Mouse (Mus musculus): Measurements from ENCODE around the gene Mink1. TPM values are rescaled to one million over a fixed set of nuclear protein-coding genes. Genes with fewer than 3 reads are reported as not detected.
A peak's percentile ranks its signal among the peaks of the same experiment; 100 is the strongest.
"Not testable (repeated sequence)": the region's sequence is repeated elsewhere in the genome, so short reads cannot be mapped to it uniquely, and the experiment has no call there.

Gene Mink1
- 100 to 1,000 TPM; 448 to 494 TPM for total RNA-seq (2021)

GRCm38 (mm10) chr11:70562287-70562994, at the start of gene Mink1:
Gene Mink1 (plus strand): TSS chr11:70562881.
- DNase-seq: peak; percentile 88 to 91

- no peak for DNase-seq
Observed at GRCm38 (mm10) chr11:70513520-70513919, 49.2 kb upstream of the Mink1 start.

DNA sequence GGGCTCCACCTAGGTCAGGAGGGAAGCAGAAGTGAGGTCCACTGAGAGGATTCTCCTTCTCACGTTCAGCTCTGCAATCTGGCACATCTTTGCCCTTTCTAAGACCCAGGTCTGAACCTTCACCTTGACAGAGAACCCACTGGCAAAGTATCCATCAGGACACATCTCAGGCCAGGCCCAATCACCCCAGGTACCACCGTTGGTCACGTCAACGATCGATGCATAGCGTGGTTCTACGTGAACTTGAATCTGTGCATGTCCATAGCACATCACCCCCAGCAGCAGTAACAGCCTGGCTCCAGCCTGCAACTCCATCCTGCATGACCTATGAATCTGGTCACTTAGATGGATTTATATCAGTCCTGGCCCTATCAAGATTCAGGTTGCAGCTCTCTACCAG, 48.4 kb upstream of the Mink1 start, which contains the start of gene Vmo1:
Gene Vmo1 (minus strand): TSS at position 329 of the 400 bp plus-strand sequence.
- no peak for DNase-seq

GRCm38 (mm10) chr11:70516352-70516751, 46.3 kb upstream of the Mink1 start:
- DNase-seq: no peak

DNA sequence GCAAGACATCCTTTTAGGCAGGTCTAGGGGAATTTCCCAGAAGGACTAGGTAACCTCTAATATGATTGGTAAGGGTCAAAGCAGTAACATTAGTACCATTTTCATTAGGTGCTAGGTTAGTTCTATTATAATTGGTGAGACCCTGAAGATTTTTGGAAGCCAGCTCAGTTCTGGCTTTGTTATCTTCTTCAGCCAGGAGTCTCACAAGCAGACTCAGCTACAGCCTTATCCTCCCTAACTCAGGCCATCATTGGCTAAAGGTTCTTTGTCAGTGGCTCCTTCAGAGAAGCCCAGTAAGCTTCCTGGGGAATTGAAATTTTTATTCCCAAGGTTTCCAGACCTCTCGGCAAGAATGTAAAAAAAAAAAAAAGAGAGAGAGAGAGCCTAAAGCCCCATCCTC, 44.2 kb upstream of the Mink1 start:
- no peak for DNase-seq

- DNase-seq: no peak
Observed at GRCm38 (mm10) chr11:70518923-70519322, 43.8 kb upstream of the Mink1 start, which contains the start of gene Gltpd2. Gene Gltpd2 (plus strand): TSS chr11:70519196.

- DNase-seq: no peak
Observed at GRCm38 (mm10) chr11:70520178-70520769, 42.4 kb upstream of the Mink1 start.

DNA sequence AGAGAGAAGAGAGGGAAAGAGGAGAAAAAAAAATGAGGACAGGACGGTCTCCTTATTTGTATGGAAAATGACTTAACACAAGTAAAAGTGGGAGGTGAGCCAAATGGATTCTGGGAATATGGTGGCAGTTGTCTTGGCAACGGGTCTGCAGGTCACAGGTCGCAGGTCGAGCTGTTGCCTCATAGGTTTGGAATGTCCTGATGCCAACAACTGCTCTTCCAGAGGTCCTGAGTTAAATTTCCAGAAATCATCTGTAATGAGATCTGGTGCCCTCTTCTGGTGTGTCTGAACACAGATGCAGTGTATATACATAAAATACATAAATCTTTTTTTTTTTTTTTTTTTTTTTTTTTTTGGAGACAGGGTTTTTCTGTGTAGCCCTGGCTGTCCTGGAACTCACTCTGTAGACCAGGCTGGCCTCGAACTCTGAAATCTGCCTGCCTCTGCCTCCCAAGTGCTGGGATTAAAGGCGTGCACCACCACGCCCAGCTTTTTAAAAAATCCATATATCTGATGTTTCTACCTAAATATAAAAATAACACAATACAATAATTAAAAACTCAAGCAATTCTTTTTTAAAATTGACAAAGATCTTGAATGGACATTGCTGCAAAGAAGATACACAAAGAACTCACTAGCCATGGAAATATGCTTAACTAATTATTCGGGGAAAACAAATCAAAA, 39.2 kb upstream of the Mink1 start:
- not testable (repeated sequence) for DNase-seq

DNA sequence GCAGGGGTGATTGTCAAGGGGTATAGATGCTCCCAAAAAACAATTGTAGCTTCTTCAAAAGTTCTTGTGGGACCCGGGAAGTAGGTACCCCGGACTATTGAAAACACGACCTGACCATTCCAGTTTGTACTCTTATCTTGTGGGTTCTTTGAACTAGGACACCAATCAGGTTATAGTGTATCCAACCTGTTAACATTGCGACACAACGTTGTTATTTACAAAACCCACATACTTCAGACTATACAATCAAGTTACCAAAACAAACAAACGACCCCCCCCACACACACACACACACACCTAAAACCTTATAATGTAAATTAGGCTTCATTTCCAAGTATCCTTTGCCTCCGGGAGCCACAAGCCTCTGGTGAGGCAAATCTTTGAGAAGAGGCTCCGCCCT, 37.9 kb upstream of the Mink1 start:
- no peak for DNase-seq

GRCm38 (mm10) chr11:70525184-70525678, 37.5 kb upstream of the Mink1 start, which contains the start of gene Psmb6:
Gene Psmb6 (plus strand): TSS chr11:70525367.
- DNase-seq: peak; percentile 92

GRCm38 (mm10) chr11:70525726-70526125, 37.0 kb upstream of the Mink1 start:
- no peak for DNase-seq

DNA sequence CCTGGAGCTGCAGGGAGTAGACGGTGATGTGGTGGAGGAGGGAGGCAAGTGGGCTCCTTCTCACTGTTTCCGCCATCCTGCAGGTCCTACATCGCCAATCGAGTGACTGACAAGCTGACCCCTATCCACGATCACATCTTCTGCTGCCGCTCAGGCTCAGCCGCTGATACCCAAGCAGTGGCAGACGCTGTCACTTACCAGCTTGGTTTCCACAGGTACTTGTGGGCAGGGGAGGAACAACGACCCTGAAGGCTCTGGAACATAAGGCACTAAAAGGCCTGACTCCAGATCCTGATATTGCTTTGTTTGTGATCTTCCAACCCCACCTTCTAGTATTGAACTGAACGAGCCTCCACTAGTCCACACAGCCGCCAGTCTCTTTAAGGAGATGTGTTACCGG, 36.5 kb upstream of the Mink1 start:
- no peak for DNase-seq

DNA sequence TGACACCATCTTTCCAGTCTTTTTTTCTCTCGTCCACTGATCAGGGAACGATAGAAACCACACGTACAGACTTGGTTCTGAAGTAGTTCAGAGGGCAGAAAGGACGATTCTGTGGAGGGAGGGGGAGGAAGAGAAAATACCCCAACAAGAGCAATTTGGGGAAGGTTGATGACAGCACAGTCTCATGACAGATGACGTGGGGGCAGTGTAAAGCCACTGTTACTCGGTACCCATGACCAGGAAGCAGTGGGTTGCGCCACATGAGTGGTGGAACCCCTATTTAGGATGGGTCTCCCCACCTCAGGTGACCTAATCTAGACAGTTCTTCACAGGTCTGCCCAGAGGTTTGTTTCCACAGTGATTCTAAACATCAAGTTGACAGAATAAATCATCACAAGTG, 34.1 kb upstream of the Mink1 start:
- DNase-seq: no peak

GRCm38 (mm10) chr11:70531065-70531464, 31.6 kb upstream of the Mink1 start:
- DNase-seq: not testable (repeated sequence)

DNA sequence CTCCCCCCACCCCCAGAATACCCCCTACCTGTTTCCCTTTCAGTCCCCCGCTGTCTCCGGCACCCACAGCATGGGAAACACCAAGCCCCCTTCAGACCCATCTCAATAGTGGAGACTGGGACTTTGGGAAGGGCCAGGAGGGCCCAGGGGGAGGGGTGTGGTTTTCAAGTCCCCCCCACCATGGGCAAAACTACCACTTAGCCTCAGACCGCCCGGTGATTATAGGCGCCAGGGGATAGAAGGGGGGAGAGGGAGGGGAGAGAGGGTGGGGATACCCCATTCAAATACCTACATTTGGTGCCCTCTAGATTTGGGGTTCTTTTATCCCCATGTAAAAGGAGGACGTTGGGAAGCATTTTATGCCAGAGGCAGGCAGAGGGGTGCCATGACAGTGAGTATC, 29.8 kb upstream of the Mink1 start, which contains the start of gene Gm40193:
Gene Gm40193 (minus strand): TSS at position 101 of the 400 bp plus-strand sequence.
- DNase-seq: no peak

- no peak for DNase-seq
Observed at GRCm38 (mm10) chr11:70539423-70539822, 23.3 kb upstream of the Mink1 start.

GRCm38 (mm10) chr11:70539877-70540587, 22.6 kb upstream of the Mink1 start, which contains the start of gene Pld2:
Gene Pld2 (plus strand): TSS chr11:70540064.
- DNase-seq: peak; percentile 73 to 75

GRCm38 (mm10) chr11:70540928-70541327, 21.8 kb upstream of the Mink1 start:
- no peak for DNase-seq

GRCm38 (mm10) chr11:70541415-70541814, 21.3 kb upstream of the Mink1 start:
- peak in 1 of 2 experiments; percentile 21 for DNase-seq

DNA sequence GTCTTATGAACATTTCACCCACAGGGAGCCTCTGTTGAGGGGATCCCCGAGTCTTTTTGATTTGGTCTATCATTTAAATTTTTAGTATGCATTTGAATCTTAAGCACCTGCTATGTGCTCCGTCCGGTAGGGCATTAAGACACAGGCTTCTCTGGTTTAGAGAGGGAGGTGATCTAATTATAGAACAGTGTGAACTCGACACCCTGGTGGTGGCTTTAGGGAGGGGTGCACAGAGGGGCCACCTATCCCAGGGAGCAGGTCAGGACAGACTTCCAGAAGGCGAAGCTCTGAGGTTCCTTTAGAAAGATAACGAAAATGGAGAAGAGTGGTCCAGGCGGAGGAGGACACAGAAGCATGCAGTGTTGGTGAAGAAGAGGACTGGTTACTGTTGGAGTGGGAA, 18.2 kb upstream of the Mink1 start:
- DNase-seq: no peak

GRCm38 (mm10) chr11:70551526-70551925, 11.2 kb upstream of the Mink1 start:
- DNase-seq: no peak

GRCm38 (mm10) chr11:70553940-70554339, 8.7 kb upstream of the Mink1 start:
- DNase-seq: no peak

Measured in layer of hippocampus, postnatal 36 days (tissue).